Mouse (Mus musculus): Measurements from ENCODE around the gene Gdf9.

Gdf9 gene

GRCm38 (mm10) chr11:53446183-53446582 is 15.4 kb downstream of the Gdf9 start:
- no peak for DNase-seq

GRCm38 (mm10) chr11:53447996-53448395 is 17.2 kb downstream of the Gdf9 start:
- no peak for DNase-seq

GRCm38 (mm10) chr11:53448529-53448928 is 17.7 kb downstream of the Gdf9 start:
- DNase-seq, result no peak

DNA sequence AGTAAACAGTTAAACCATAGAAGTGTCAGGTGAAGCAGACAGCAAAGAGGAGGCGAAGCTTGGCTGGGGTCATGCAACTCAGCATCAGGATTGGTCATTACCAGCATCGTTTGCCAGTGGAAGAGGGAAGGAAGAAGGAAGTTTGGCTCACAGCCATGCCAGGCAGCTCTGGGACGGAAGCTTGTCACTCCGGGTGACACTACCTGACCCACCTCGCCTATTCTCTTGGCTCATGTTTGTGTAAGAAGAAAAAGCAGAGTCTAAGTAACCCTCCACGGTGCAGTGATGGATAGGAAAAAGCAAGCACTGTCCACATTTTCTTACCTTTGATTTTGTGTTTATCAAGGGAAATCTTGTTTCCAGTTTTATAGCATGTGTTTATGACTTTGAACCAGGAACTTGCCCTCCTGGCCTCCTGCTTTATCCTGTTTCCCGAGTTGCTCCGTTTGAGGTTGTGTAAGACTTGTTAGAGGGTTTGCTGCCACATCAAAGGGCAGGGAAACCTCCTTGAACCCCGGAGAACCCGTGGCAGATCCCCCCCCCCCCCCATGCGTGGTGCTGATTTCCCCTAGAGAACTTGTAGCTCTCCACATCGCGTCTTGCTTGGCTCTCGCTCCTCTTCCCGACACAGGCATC is 19.4 kb downstream of the Gdf9 start:
- no peak for DNase-seq

DNA sequence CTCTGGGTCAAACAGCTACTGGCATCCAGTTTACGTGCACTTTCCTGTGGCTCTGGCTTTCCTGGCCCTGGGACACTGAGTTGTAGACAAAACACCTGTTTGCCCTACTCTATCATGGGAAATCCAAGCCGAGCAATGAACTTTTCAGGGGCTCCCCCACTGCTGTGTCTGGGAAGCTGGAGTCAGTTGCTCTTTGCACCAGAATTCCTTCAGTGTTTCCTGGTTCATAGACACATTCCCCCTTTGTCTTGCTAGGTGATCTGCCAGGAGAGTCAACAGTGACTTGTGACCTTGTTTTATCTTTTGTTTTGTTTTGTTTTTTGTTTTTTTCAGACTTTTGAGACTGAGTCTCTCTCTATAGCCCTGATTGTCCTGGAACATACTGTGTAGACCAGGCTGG is 20.5 kb downstream of the Gdf9 start:
- DNase-seq, result no peak

DNA sequence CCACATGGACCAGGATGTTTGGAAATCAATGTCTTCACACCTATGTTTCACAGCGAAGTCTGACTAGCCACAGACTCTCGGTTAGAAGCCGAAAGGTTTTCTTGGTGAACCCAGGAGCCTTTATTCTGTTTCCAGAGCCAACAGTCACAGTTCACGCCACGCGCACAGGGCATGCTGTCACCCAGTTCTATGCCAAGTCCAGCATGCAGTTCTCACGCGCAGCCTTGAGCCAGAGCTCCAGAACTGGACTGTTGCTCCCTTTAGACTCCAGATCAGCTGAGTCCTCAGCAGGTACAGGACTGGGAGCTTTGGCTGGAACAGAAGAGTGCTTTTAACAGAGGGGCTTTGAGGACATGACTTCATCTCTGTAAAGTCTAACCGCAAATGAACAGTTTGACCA is 21.6 kb downstream of the Gdf9 start:
- DNase-seq, result no peak

DNA sequence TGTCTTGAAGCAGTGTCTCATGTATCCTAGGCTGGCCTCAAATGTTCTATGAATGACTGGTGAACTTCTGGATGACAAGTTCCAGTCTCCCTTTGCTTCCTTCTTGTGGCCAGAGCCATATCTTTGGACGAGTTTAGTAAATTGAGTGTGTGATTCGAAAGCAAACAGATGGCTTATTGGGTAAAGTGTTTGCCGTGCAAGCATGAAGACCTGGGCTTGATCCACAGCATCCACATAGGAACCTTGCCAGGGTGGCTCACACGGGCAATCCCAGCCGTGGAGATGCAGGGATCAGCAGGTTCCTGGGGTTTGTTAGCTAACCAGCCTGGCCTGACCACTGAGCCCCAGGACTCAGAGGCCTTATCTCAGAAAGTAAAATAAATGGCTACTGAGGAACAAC is 22.2 kb downstream of the Gdf9 start:
- no peak for DNase-seq

DNA sequence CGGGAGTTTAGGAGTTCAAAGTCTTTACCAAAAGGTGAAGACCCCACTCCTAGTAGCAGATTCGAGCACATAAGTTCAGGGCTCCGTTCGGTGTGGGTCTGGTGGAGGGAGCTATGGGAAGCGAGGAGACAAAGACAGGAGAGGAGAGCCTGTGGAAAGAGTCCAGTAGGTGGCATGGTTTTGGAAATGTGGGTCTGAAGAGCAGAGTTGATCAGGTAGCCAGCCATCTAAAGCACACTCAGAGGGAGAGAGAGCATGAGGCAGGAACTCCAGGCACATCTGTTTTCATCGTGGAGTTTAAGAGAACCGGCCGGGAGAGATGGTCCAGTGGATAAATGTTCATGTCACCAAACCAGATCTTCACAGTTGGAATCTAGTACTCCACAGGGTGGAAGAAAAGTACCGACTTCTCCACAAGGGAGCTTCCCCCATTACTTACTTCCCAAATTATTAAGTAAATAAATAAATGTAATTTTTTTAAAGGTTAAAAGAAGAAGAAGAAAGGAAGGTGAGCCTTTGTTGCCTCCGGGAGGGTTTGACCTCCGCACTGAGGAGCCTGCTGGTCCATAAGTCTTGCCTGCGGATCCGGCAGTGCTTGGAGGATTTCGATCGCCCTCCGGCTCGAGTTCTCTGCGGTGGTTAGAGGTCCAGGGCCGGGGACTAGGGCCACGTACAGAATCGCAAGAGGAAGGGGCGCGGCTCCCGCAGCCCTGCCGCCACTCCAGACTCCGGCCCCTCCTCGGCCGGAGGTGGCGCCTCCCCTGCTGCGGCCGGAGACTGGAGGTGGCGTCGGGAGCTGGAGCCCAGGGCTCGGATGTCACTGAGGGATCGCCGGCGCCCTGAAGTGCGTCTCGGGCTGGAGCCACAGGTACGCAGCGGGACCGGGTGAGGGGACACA is 25.9 kb downstream of the Gdf9 start, which contains the start of the genes Gm10447 and Shroom1:
TSS of gene Gm10447 (minus strand) at position 637 of the 898 bp plus-strand sequence.
TSS of gene Shroom1 (plus strand) at position 732 of the 898 bp plus-strand sequence.
- DNase-seq, result peak; percentile 29

DNA sequence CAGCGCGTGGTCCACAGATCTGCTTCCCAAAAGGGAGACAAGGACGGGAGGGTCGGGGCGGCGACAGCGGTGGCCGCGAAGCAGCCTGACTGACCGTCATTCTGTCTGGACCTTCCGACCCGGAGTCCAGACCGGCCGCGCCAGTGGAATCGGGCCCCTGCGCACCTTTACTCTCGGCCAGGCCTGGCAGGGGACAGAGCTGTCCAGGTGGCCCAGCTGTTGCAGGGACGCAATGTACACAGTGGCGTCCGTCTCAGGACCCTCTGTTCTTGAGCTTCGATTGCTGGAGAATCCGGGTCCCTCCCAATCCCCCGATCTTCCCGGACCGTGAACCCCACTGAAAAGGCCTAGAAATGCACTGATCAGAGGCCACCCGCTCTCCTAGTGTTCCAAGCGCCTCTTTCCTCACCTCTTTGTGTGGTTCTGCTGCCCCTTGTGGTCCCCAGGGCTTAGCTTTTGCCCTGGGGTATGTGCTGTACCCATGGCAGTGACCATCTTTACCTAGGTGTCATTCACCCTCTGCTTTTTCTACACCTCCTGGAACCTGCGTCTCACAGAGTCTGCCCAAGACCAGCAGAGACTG is 26.6 kb downstream of the Gdf9 start:
- DNase-seq, result no peak

DNA sequence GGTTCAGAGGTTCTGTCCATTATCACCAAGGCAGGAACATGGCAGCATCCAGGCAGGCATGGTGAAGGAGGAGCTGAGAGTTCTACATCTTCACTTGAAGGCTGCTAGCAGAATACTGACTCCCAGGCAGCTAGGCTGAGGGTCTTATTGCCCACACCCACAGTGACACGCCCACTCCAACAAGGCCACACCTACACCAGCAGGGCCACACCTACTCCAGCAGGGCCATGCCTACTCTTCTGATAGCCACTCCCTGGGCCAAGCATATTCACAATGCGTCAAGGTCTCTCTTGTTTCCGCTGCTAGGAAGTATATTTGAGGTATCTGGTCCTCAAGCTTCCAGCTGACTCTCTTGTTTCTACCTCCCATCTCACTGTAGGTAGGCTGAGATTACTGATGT is 28.2 kb downstream of the Gdf9 start:
- DNase-seq, result no peak

DNA sequence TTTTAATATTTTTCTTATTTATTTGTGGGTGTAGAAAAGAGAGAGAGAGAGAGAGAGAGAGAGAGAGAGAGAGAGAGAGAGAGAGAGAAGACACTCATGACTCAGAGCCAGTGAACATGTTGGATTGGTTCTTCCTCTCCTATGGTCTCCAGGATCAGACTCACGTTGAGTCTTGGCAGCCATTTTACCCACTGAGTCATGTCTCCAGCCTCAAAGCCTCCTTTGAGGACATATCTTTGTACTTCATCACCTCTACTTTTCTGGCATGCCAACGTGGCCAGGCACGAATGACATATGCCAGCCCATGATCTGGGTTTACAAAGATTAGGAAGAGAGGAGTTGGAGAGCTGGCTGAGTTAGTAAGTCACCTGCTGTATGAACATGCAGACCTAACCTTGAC is 29.4 kb downstream of the Gdf9 start:
- no peak for DNase-seq

GRCm38 (mm10) chr11:53461727-53462126 is 30.9 kb downstream of the Gdf9 start:
- DNase-seq, result no peak

DNA sequence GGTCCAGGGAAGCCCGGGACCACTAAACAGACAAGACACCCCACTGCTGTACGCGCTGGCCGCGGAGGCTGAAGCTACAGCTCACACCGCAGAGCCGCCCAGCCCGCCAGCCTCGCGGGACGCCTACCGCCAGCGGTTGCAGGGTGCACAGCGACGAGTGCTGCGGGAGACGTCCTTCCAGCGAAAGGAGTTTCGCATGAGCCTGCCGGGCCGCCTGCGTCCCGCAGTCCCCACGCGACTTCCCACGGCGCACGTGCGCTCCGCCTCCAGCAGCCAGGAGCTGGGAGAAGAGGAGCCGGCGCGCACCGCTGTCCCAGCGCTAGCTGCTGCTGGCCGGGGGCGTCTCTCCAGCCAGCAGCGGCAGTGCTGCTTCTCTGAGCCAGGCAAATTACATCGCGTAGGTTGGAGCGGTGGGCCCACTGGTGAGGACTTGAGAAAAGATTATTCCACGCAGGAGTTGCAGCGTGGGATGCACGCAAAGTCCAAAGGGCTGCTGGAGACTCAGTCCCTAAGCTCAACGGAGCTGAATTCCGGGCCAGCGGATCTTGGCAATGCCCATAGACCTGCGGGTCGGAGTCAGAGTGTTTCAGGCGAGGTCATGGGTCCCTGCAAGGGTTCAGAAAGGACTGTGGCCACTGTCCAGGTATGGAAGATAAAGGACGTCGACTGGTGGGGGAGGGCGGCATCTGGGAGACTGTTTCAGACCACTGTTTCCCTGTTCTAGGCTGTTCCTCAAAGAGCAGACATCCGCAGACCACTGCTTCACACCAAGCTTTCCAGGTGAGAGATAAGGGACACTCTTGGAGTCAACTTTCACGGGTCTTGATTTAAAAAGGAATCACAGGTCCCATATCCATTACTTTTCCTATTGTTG is 33.0 kb downstream of the Gdf9 start:
- peak; percentile 77 for DNase-seq

GRCm38 (mm10) chr11:53466231-53466971 is 35.6 kb downstream of the Gdf9 start:
- DNase-seq, result peak; percentile 83

- DNase-seq, result no peak
Observed at GRCm38 (mm10) chr11:53469294-53469967, 38.6 kb downstream of the Gdf9 start.

- peak; percentile 89 for DNase-seq
Observed at GRCm38 (mm10) chr11:53469968-53470695, 39.3 kb downstream of the Gdf9 start, which contains the start of gene Gm9837. Gene Gm9837, minus strand, starts transcription at chr11:53470479.

DNA sequence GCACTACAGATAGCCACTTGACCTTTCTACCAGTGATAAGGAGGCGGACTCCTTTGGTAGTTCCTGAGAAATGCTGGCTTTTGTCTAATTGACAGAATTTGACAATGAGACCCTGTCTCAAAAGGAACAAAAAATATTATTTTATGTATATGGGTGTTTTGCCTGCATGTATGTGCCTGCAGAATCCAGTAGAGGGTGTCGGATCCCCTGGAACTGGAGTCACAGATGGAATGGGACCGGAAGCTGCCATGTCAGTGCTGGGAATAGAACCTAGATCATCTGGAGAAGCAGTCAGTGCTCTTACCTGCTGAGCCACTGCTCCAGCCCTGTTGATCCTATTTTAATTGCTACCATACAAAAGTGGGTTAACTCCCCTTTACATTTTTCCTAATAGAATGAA is 41.9 kb downstream of the Gdf9 start:
- no peak for DNase-seq

- DNase-seq, result no peak
Observed at GRCm38 (mm10) chr11:53475620-53476019, 44.8 kb downstream of the Gdf9 start.

DNA sequence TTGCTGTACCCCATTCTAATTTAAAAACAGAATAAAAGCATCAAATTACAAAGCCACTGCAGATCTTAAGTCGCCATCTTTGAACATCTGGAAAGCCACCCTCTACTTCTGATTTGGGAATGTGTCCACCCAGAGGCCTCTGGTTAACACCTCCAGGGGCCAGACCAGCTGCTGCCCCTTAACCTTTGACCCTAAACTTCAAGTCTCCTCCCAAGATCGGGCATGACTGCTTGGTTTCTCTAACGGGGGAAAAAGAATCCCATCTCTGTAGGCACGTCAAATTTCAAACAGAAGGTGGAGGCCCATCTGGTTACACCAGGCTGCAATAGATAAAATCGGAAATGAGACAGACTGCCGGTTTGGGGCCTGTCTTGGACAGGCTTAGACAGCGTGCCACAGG is 47.0 kb downstream of the Gdf9 start:
- no peak for DNase-seq

GRCm38 (mm10) chr11:53478383-53479170 is 47.8 kb downstream of the Gdf9 start:
- DNase-seq, result peak; percentile 63

Measured in right cerebral cortex, postnatal 25 days (tissue).